In genomic region chr17:84846141-84846540, GRCm38 (mm10) we compare ENCODE assay signal across 19 mouse cellular contexts.
"Had no signal": no experiment of that assay in that cellular context is flagged by ENCODE, and none has a peak within 500 bp of the region (broad histone marks: within the 10 kb centered on the region; RNA-seq: fewer than 3 reads in every experiment).

No protein-coding gene starts in this region.

- H3K4me1 ChIP-seq: liver, embryonic 12.5 days had no signal

- DNase-seq: lung, adult 18-20 months; lung, embryonic 14.5 days; lung, postnatal 10 days; lung, postnatal 4 days; midbrain, embryonic 14.5 days; retina, postnatal 1 day; right cerebral cortex, adult 18-20 months; right cerebral cortex, postnatal 25 days; right cerebral cortex, postnatal 4 days; spleen, adult 18-20 months; thymus, adult 18-20 months; thymus, postnatal 25 days had no signal

- H3K36me3 ChIP-seq: liver, embryonic 12.5 days; midbrain, embryonic 10.5 days; midbrain, embryonic 12.5 days; neural tube, embryonic 13.5 days; neural tube, embryonic 15.5 days had no signal

- H3K4me3 ChIP-seq: liver, embryonic 12.5 days; midbrain, embryonic 10.5 days; midbrain, embryonic 12.5 days; myocyte; neural tube, embryonic 13.5 days; neural tube, embryonic 15.5 days had no signal

- H3K27me3 ChIP-seq: midbrain, embryonic 12.5 days; neural tube, embryonic 13.5 days; neural tube, embryonic 15.5 days had no signal

- H3K27ac ChIP-seq: liver, embryonic 12.5 days; liver, embryonic 14.5 days; midbrain, embryonic 10.5 days; midbrain, embryonic 12.5 days; neural tube, embryonic 13.5 days; neural tube, embryonic 15.5 days had no signal
